Mouse (Mus musculus): ENCODE data around the gene Zmynd12.

The Zmynd12 gene

GRCm38 (mm10) chr4:119422294-119422964 lies at the start of gene Zmynd12, which contains the start of gene Ppcs:
Gene Zmynd12, plus strand, starts transcription at chr4:119422814.
Gene Ppcs, minus strand, starts transcription at chr4:119422420.
- DNase-seq (ENCODE audit: low spot score in 2 of 2): peak; percentile 91 to 93

- DNase-seq (ENCODE audit: low spot score in 2 of 2): no peak
Measured at GRCm38 (mm10) chr4:119381471-119382190, 41.0 kb upstream of the Zmynd12 start.

GRCm38 (mm10) chr4:119389184-119389583 lies 33.4 kb upstream of the Zmynd12 start:
- no peak for DNase-seq (ENCODE audit: low spot score in 2 of 2)

- DNase-seq (ENCODE audit: low spot score in 2 of 2): peak; percentile 44 to 67
Measured at GRCm38 (mm10) chr4:119390369-119390768, 32.2 kb upstream of the Zmynd12 start.

GRCm38 (mm10) chr4:119398751-119399150 lies 23.9 kb upstream of the Zmynd12 start:
- DNase-seq (ENCODE audit: low spot score in 2 of 2): no peak

- DNase-seq (ENCODE audit: low spot score in 2 of 2): no peak
Measured at GRCm38 (mm10) chr4:119400896-119401295, 21.7 kb upstream of the Zmynd12 start.

GRCm38 (mm10) chr4:119403431-119403830 lies 19.2 kb upstream of the Zmynd12 start:
- DNase-seq (ENCODE audit: low spot score in 2 of 2): no peak

GRCm38 (mm10) chr4:119411877-119412650 lies 10.6 kb upstream of the Zmynd12 start:
- no peak for DNase-seq (ENCODE audit: low spot score in 2 of 2)

- no peak for DNase-seq (ENCODE audit: low spot score in 2 of 2)
Measured at GRCm38 (mm10) chr4:119412791-119413190, 9.8 kb upstream of the Zmynd12 start.

- peak in 1 of 2 experiments; percentile 82 for DNase-seq (ENCODE audit: low spot score in 2 of 2)
Measured at GRCm38 (mm10) chr4:119415072-119415753, 7.4 kb upstream of the Zmynd12 start, which contains the start of gene Ccdc30. Gene Ccdc30, minus strand, starts transcription at chr4:119415521.

GRCm38 (mm10) chr4:119417270-119417669 lies 5.3 kb upstream of the Zmynd12 start:
- DNase-seq (ENCODE audit: low spot score in 2 of 2): no peak

GRCm38 (mm10) chr4:119417894-119418293 lies 4.7 kb upstream of the Zmynd12 start:
- no peak for DNase-seq (ENCODE audit: low spot score in 2 of 2)

- no peak for DNase-seq (ENCODE audit: low spot score in 2 of 2)
Measured at GRCm38 (mm10) chr4:119421191-119421590, 1.4 kb upstream of the Zmynd12 start.

GRCm38 (mm10) chr4:119421921-119422293 lies 707 bp upstream of the Zmynd12 start:
- no peak for DNase-seq (ENCODE audit: low spot score in 2 of 2)

GRCm38 (mm10) chr4:119425077-119425476 lies 2.5 kb downstream of the Zmynd12 start:
- peak in 1 of 2 experiments; percentile 45 for DNase-seq (ENCODE audit: low spot score in 2 of 2)

GRCm38 (mm10) chr4:119425601-119426000 lies 3.0 kb downstream of the Zmynd12 start:
- no peak for DNase-seq (ENCODE audit: low spot score in 2 of 2)

- DNase-seq (ENCODE audit: low spot score in 2 of 2): peak; percentile 88 to 94
Measured at GRCm38 (mm10) chr4:119427680-119428079, 5.1 kb downstream of the Zmynd12 start.

GRCm38 (mm10) chr4:119430678-119431077 lies 8.1 kb downstream of the Zmynd12 start:
- DNase-seq (ENCODE audit: low spot score in 2 of 2): peak; percentile 58 to 82

GRCm38 (mm10) chr4:119437936-119438335 lies 15.3 kb downstream of the Zmynd12 start:
- no peak for DNase-seq (ENCODE audit: low spot score in 2 of 2)

- no peak for DNase-seq (ENCODE audit: low spot score in 2 of 2)
Measured at GRCm38 (mm10) chr4:119441836-119442235, 19.2 kb downstream of the Zmynd12 start.

- no peak for DNase-seq (ENCODE audit: low spot score in 2 of 2)
Measured at GRCm38 (mm10) chr4:119442539-119442938, 19.9 kb downstream of the Zmynd12 start.

GRCm38 (mm10) chr4:119447261-119447660 lies 24.6 kb downstream of the Zmynd12 start:
- no peak for DNase-seq (ENCODE audit: low spot score in 2 of 2)

All from spleen, postnatal 10 days (tissue).